Mouse (Mus musculus): ENCODE measurements around the gene Eif5a.

DNA sequence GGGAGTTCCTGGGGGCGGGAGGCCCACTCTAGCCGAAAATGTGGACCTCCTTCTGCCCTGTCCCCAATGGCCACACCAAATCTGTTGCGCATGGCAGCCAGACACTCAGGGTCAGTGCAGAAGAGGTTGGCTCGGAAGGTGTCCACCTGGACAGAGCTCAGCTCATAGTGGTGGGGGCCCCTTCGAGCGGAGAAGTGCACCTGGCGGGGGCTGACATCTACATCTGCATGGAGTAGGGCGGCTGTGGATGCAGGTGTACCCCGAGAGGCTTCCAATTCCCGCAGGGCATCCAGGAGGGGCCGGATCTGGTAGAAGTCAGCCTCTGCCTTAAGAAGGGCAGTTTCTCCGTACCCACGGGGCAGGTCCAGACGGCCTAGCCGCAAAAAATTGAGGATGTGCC, 42.0 kb downstream of the Eif5a start:
- TF ChIP-seq CTCF (IDR thresholded peaks at IDR 0.05; ENCODE audit: low read depth) (no peak), EP300 (IDR thresholded peaks at IDR 0.05; ENCODE audit: low read depth) (no peak)

Data from heart, postnatal 0 days (tissue).